Mouse (Mus musculus): ENCODE measurements around the gene Arhgef28.

DNA sequence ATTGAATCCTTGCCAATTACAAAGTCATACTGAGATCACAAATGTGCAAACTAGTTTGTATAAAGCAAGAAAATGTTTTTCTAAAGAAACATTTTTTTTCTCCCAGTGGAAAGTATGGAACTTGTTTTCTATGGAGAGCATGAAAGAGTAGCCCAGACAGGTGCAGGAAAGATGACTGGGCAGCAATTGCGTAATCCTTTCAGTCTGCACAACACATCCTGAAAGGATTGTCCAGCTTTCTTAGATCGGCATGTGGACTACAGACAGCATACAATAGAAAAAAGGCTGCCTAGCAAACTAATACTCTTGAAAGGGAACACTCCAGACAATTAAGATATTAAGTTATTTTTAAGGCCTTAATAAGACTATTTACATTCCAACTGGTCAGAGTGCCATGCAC, 95.2 kb downstream of the Arhgef28 start:
- TF ChIP-seq CTCF (IDR thresholded peaks at IDR 0.05; ENCODE audit: borderline replicate concordance, insufficient read depth, low read depth, low read length) (no peak), POLR2A (IDR thresholded peaks at IDR 0.05; ENCODE audit: borderline replicate concordance, insufficient read depth, low read length) (no peak)
